Mouse (Mus musculus): ENCODE results near the gene Magohb. TPM values are rescaled to one million over a fixed set of nuclear protein-coding genes. Genes with fewer than 3 reads are reported as not detected.

The Magohb gene
- polyA plus RNA-seq, 1 experiment from 2014 or later, result 46.4 TPM

- WGBS, result 93% methylated on average over 2 of the region's 2 CpGs
- H3K36me3 ChIP-seq (ENCODE audit: control insufficient read depth, insufficient read depth), result no peaks in the 10 kb centered on the region
Observed at GRCm38 (mm10) chr6:131269599-131269998, 23.4 kb downstream of the Magohb start.

GRCm38 (mm10) chr6:131264175-131264574, 28.9 kb downstream of the Magohb start:
- Histone ChIP-seq H3K9ac (replicated peaks; ENCODE audit: low read depth, low read length) (no peak overlapping the region), H3K4me1 (replicated peaks; ENCODE audit: control insufficient read depth, insufficient read depth, low read length) (no peaks in the 10 kb centered on the region), H3K27me3 (replicated peaks; ENCODE audit: control insufficient read depth, insufficient read depth, low read length) (no peaks in the 10 kb centered on the region), H3K36me3 (ENCODE audit: control insufficient read depth, insufficient read depth) (no peaks in the 10 kb centered on the region), H3K27ac (ENCODE audit: low read length) (no peak overlapping the region), H3K4me3 (replicated peaks; ENCODE audit: low read length) (no peak overlapping the region), H3K9me3 (ENCODE audit: control insufficient read depth, low read length) (no peaks in the 10 kb centered on the region), H3K4me2 (ENCODE audit: low read length) (no peak overlapping the region)
- WGBS, result 88% methylated on average over 5 of the region's 5 CpGs
- no peak for ATAC-seq

More at GRCm38 (mm10) chr6:131269599-131269998, 23.4 kb downstream of the Magohb start:
- H3K27me3 ChIP-seq (replicated peaks; ENCODE audit: control insufficient read depth, insufficient read depth, low read length), result no peaks in the 10 kb centered on the region
- no peak for ATAC-seq
- no peaks in the 10 kb centered on the region for H3K4me1 ChIP-seq (replicated peaks; ENCODE audit: control insufficient read depth, insufficient read depth, low read length)
- H3K4me3 ChIP-seq (replicated peaks; ENCODE audit: low read length), result no peak overlapping the region
- no peak overlapping the region for H3K4me2 ChIP-seq (ENCODE audit: low read length)
- H3K9me3 ChIP-seq (ENCODE audit: control insufficient read depth, low read length), result no peaks in the 10 kb centered on the region
- no peak overlapping the region for H3K9ac ChIP-seq (replicated peaks; ENCODE audit: low read depth, low read length)
- no peak overlapping the region for H3K27ac ChIP-seq (ENCODE audit: low read length)

GRCm38 (mm10) chr6:131262778-131263177, 30.3 kb downstream of the Magohb start:
- Histone ChIP-seq H3K4me2 (ENCODE audit: low read length) (no peak overlapping the region), H3K27me3 (replicated peaks; ENCODE audit: control insufficient read depth, insufficient read depth, low read length) (no peaks in the 10 kb centered on the region), H3K27ac (ENCODE audit: low read length) (no peak overlapping the region), H3K36me3 (ENCODE audit: control insufficient read depth, insufficient read depth) (no peaks in the 10 kb centered on the region), H3K9me3 (ENCODE audit: control insufficient read depth, low read length) (no peaks in the 10 kb centered on the region), H3K4me1 (replicated peaks; ENCODE audit: control insufficient read depth, insufficient read depth, low read length) (no peaks in the 10 kb centered on the region), H3K4me3 (replicated peaks; ENCODE audit: low read length) (no peak overlapping the region), H3K9ac (replicated peaks; ENCODE audit: low read depth, low read length) (no peak overlapping the region)
- WGBS, result 66% methylated on average over 3 of the region's 3 CpGs
- no peak for ATAC-seq

GRCm38 (mm10) chr6:131262009-131262408, 31.0 kb downstream of the Magohb start:
- Histone ChIP-seq H3K4me2 (ENCODE audit: low read length) (no peak overlapping the region), H3K36me3 (ENCODE audit: control insufficient read depth, insufficient read depth) (no peaks in the 10 kb centered on the region), H3K27me3 (replicated peaks; ENCODE audit: control insufficient read depth, insufficient read depth, low read length) (no peaks in the 10 kb centered on the region), H3K4me3 (replicated peaks; ENCODE audit: low read length) (no peak overlapping the region), H3K27ac (ENCODE audit: low read length) (no peak overlapping the region), H3K9me3 (ENCODE audit: control insufficient read depth, low read length) (no peaks in the 10 kb centered on the region), H3K9ac (replicated peaks; ENCODE audit: low read depth, low read length) (no peak overlapping the region), H3K4me1 (replicated peaks; ENCODE audit: control insufficient read depth, insufficient read depth, low read length) (no peaks in the 10 kb centered on the region)
- 90% methylated on average over 3 of the region's 3 CpGs for WGBS
- no peak for ATAC-seq

GRCm38 (mm10) chr6:131247206-131247605, 45.8 kb downstream of the Magohb start, which contains the start of gene Klra2:
Gene Klra2, minus strand, starts transcription at chr6:131247362.
- Histone ChIP-seq H3K4me2 (ENCODE audit: low read length) (no peak within 1 kb of the TSS), H3K9ac (replicated peaks; ENCODE audit: low read depth, low read length) (no peak within 1 kb of the TSS), H3K4me3 (replicated peaks; ENCODE audit: low read length) (no peak within 1 kb of the TSS), H3K27ac (ENCODE audit: low read length) (no peak within 1 kb of the TSS), H3K36me3 (ENCODE audit: control insufficient read depth, insufficient read depth) (no peaks in the 10 kb centered on the region), H3K9me3 (ENCODE audit: control insufficient read depth, low read length) (no peaks in the 10 kb centered on the region), H3K27me3 (replicated peaks; ENCODE audit: control insufficient read depth, insufficient read depth, low read length) (no peaks in the 10 kb centered on the region), H3K4me1 (replicated peaks; ENCODE audit: control insufficient read depth, insufficient read depth, low read length) (no peaks in the 10 kb centered on the region)
- ATAC-seq, result no peak
- WGBS, result 82% methylated on average over 2 of the region's 2 CpGs

GRCm38 (mm10) chr6:131245081-131245480, 48.0 kb downstream of the Magohb start:
- 77% methylated on average over 2 of the region's 2 CpGs for WGBS
- no peak overlapping the region for H3K27ac ChIP-seq (ENCODE audit: low read length)

More at GRCm38 (mm10) chr6:131245081-131245480, 48.0 kb downstream of the Magohb start:
- Histone ChIP-seq H3K4me2 (ENCODE audit: low read length) (no peak overlapping the region), H3K27me3 (replicated peaks; ENCODE audit: control insufficient read depth, insufficient read depth, low read length) (no peaks in the 10 kb centered on the region), H3K4me1 (replicated peaks; ENCODE audit: control insufficient read depth, insufficient read depth, low read length) (no peaks in the 10 kb centered on the region), H3K36me3 (ENCODE audit: control insufficient read depth, insufficient read depth) (no peaks in the 10 kb centered on the region), H3K9ac (replicated peaks; ENCODE audit: low read depth, low read length) (no peak overlapping the region), H3K9me3 (ENCODE audit: control insufficient read depth, low read length) (no peaks in the 10 kb centered on the region), H3K4me3 (replicated peaks; ENCODE audit: low read length) (no peak overlapping the region)
- no peak for ATAC-seq

Other genes with a start within 250 kb of the Magohb start
- gene Klra2, start 45.9 kb downstream of the Magohb start, polyA plus RNA-seq (2015; fragmentation: Nextera tagmentation; extraction: Ambion mirVana), result 0.14 TPM in 1 of 2 replicates, not detected in the other
- gene Styk1, start 60.4 kb upstream of the Magohb start, polyA plus RNA-seq (2015; fragmentation: Nextera tagmentation; extraction: Ambion mirVana), result 4.1 and 7.1 TPM in 2 replicates
- gene Ybx3, start 95.2 kb upstream of the Magohb start, polyA plus RNA-seq (2015; fragmentation: Nextera tagmentation; extraction: Ambion mirVana), result 17.6 and 21.3 TPM in 2 replicates
- gene 5430401F13Rik, start 193.2 kb upstream of the Magohb start, polyA plus RNA-seq (2015; fragmentation: Nextera tagmentation; extraction: Ambion mirVana), result not detected in 2 replicates
- gene Gm6619, start 193.2 kb upstream of the Magohb start, polyA plus RNA-seq (2015; fragmentation: Nextera tagmentation; extraction: Ambion mirVana), result not detected in 2 replicates

Measured in forebrain, embryonic 16.5 days (tissue).